ENCODE assay signal across 25 mouse cellular contexts in genomic region chr5:124058749-124059148, GRCm38 (mm10).
"Had no signal": no experiment of that assay in that cellular context is flagged by ENCODE, and none has a peak within 500 bp of the region (broad histone marks: within the 10 kb centered on the region; RNA-seq: fewer than 3 reads in every experiment).

No protein-coding gene starts in this region.

- H3K4me3 ChIP-seq: heart, embryonic 10.5 days; heart, embryonic 12.5 days; hindbrain, embryonic 13.5 days; intestine, embryonic 15.5 days; layer of hippocampus, adult 2 months; left cerebral cortex, adult 2 months; limb, embryonic 10.5 days; limb, embryonic 12.5 days; liver, embryonic 13.5 days had no signal

- ATAC-seq: hindbrain, embryonic 16.5 days; inflammation-experienced regulatory T-cells, adult 6 months; intestine, embryonic 15.5 days; intestine, postnatal 0 days had no signal

- H3K27ac ChIP-seq: hindbrain, embryonic 13.5 days; layer of hippocampus, adult 2 months; limb, embryonic 10.5 days; limb, embryonic 12.5 days had no signal

- DNase-seq: gastrocnemius, adult 2 months; gastrocnemius, postnatal 10 days; gastrocnemius, postnatal 25 days; heart, adult 11 months; heart, postnatal 10 days; heart, postnatal 4 days; kidney, adult 18-20 months; kidney, adult 8-10 months; kidney, postnatal 10 days; kidney, postnatal 25 days; kidney, postnatal 4 days; liver; liver, embryonic 13.5 days had no signal

- H3K36me3 ChIP-seq: heart, embryonic 10.5 days; heart, embryonic 12.5 days; hindbrain, embryonic 13.5 days; intestine, embryonic 15.5 days; limb, embryonic 10.5 days; limb, embryonic 12.5 days; liver, embryonic 13.5 days; liver, embryonic 15.5 days had no signal
